Mouse (Mus musculus) ES-Bruce4 (cell line): ENCODE measurements around the gene Gimap5.

Experiments used
- CTCF ChIP-seq: IDR thresholded peaks from one replicate; pipeline ENCODE4 v1.8.1; 2011; ENCODE audit warnings: low read depth, low read length
- EP300 ChIP-seq: IDR thresholded peaks from 2 replicates; pipeline ENCODE4 v1.6.1; 2011; ENCODE audit warnings: low read depth, low read length; ENCODE audit not compliant: insufficient read depth
- POLR2A ChIP-seq: IDR thresholded peaks from one replicate; pipeline ENCODE4 v1.8.1; 2011; ENCODE audit warnings: low read length; ENCODE audit not compliant: insufficient read depth

GRCm38 (mm10) chr6:48706130-48706529, 39.9 kb upstream of the Gimap5 start:
- TF ChIP-seq EP300 (no peak), CTCF (no peak), POLR2A (no peak)
